Mouse (Mus musculus) kidney, postnatal 36 days (tissue): ENCODE results near the gene Tex19.1.
A peak's percentile ranks its signal among the peaks of the same experiment; 100 is the strongest.
"Not testable (repeated sequence)": the region's sequence is repeated elsewhere in the genome, so short reads cannot be mapped to it uniquely, and the experiment has no call there.

Experiments
- DNase-seq, 2 experiments: peaks; one replicate each; pipeline ENCODE4 v3.0.0; 2021 to 2022; ENCODE audit warnings: mixed read lengths in 2 of 2

Tex19.1 gene

DNA sequence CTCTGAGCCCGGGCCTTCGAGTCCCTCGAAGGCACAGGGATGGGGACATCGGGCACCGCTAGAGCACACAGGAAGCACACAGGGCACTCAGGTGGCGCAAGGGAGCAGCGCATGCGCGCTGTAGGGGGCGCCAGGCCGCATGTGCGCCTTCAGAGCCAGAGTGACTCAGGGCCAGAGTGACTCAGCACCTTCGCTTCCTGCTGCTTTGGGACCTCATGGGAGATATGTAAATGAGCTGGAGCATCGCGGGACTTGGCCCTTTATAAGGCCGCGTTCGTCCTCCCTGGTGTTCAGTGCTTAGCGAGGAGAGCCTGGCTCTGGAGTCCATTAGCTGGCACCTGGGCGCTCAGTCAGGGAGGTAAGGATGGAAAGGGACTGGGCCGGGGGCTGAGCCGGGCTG is at the start of gene Tex19.1:
TSS of gene Tex19.1 (plus strand) at position 279 of the 400 bp plus-strand sequence.
- DNase-seq = no peak

DNA sequence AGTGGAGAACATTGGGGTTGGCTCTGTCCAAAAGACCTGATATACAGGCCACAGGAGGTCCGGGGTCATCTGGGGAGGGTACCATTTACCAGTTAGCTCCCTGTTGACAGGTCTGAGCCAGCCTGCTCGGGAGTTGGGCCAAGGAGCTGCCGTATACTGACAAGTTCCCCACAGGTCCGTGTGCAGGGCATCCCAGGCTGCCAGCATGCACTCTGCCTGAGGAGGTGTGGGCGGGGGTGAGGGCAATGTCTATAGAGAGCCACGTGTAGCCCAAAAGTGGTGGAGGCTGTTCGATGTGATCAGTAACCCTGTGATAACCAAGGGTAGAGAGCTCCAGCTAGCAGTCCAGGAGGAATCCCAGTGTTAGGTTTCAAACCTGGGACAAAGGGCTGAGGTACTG is 46.2 kb upstream of the Tex19.1 start:
- peak; percentile 49 to 55 for DNase-seq

DNA sequence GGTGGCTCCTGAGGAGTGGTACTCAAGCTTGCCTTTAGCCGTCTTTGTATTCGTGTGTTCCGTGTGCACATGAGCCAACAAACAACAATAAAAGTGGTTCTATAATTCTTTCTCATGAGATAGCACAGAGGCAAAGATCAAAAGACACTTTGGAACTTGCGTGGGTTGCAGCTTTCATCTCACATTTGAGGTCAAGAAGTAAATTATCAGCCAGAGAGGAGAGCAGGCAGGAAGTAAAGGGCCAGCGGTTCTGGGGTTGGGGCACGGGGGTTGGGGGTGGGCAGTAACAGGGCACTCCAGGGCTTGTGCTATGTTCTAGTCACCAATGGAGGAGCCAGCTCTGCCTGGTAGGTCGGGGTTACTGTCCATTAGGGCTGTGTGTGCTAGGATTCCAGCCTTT is 45.3 kb upstream of the Tex19.1 start:
- peak; percentile 58 to 65 for DNase-seq

DNA sequence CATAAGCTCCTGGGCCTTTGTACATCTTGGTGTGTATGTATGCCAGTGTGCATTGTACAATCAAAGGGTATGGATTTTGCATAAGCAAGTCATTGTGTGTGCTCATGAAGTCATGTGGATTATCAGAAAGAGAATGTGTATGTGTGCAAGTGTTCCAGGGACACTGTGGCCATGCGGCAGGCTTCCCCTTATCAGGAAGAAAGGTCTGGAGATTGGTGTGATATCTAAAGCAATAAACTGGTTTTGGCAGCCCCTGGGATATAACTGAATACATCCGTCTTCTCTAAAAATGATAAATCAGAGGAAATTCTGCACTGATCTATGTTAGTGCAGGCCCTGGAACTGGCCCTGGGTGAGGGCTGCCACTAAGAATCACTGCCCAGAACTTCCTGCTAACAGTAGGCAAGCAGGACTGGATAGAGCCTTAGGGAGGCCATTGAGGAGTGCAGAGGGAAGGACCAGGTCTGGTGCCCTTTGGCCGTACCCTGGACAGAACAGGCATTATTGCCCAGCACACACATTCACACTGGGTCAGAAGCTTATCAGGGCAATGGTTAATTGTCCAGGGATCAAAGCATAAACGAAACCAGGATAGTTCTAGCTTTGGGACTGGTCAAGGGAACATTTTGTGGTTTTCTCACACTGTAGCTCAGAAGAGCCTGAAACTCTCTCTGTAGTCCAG is 44.7 kb upstream of the Tex19.1 start:
- DNase-seq = peak; percentile 59 to 66

DNA sequence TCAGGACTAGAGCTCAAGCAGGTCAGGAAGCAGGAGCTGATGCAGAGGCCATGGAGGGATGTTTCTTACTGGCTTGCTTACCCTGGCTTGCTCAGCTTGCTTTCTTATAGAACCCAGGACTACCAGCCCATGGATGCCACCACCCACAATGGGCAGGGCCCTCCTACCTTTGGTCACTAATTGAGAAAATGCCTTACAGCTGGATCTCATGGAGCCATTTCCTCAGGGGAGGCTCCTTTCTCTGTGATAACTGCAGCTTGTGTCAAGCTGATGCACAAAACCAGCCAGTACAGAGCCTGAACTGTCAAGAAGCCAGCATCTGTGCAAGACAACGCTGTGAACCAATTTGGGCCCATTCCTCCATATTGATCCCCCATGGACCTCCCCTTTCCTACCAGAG is 38.7 kb upstream of the Tex19.1 start:
- DNase-seq = not testable (repeated sequence)

DNA sequence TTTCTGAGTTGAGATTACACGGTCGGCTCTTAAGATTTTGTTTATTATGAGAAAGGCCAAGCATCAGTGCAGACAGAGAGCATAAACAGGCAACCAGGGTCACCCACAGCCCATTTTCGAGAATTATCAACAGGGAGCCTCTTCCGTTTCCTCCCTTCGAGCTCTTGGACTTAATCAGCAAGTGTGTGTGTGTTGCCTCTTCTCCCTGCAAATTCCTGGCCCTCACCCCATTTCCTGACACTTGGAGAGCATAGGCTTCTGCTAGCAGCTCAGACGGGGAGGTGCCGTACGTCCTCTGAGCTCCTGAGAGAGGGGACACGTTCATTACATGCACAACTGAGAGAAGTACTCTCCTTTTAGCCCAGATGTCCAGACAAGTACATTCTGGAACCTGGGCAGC is 37.9 kb upstream of the Tex19.1 start:
- DNase-seq = peak; percentile 31 to 56

DNA sequence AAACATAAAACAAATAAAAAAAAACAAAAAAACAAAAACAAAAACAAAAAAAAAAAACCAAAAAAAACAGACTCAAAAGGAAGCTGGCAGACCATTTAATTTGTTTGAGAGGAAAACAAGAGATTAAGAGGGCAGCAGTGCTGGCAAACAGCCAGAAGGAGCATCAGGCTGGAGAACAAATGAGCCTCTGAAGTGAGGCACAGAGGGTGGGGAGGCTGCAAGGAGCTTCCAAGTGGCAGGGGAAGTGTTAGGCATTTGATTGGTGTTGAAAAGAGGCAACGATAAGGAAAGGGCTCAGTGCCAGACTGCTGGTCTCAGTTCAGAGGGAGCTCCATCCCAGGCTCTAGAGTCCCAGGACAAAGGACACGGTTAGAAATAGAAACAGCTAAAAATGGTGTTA is 36.0 kb upstream of the Tex19.1 start:
- peak; percentile 74 to 80 for DNase-seq

DNA sequence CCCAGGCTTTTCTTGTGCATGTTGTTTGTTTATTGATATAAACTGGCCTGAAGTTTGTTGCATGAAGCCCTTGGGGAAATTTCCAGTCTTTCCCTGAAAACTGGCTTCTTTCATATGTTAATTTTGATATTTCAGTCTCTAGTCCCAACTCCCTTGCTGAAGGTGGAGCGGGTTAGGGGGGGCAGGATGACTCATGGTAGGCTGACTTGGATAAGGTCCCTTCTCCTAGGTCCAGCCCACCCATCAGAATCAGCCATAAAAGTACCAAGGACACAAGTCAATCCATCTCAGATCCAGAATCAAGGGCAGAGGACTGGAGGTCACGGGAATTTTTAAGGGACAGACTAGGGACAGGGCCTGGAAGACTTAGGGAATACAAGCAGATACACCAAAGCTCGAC is 34.9 kb upstream of the Tex19.1 start:
- no peak for DNase-seq

DNA sequence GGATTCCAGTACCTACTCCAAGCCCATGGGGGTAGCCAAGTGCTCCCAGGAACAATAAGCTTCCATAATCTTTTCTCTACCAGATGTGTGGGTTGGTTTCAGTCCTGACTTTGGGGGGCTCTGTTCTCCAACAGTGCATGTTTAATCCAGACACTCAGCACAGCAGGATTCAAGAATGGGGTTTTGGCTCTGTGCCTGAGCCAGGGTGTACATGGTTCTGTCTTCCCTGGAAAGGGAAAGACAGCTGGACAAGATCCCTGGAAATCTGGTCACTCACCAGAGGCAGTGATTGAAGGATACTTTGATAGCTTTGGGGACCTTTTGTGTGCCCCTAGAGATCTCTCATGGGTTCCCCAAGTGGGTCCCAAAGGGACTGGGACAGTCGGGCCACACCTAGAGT is 34.3 kb upstream of the Tex19.1 start:
- DNase-seq = no peak

DNA sequence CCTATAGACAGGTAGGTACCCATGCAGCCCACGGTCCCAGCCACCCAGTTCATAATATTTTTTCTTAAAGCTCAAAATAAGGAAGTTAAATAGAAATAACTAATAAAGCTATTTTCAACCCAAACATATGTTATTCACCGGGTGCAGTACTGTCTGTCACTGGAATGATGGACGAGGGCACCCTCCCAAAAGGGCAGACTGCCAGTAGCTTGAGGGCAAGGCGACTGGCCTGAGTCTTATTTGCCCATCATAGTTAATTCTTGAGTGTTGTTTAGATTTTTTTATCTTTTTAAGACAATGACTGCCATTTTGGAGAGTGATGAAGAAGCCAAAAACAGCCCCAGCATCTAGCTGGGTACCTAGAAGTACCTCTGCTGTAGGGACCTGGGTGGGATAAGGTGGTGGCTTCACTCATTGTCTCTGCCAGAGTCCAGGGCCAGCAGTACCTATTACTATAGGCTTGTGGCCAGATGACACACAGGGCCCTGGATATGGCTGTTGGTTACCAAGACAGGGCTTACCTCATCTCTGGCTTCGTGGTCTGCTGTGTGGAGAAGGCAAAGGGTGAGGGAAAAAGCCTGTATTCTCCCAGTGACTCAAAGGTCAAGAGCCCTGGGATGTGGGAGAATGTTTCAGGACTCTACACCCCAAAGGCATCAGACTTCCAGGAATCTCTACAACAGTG is 33.7 kb upstream of the Tex19.1 start:
- peak; percentile 50 to 70 for DNase-seq

DNA sequence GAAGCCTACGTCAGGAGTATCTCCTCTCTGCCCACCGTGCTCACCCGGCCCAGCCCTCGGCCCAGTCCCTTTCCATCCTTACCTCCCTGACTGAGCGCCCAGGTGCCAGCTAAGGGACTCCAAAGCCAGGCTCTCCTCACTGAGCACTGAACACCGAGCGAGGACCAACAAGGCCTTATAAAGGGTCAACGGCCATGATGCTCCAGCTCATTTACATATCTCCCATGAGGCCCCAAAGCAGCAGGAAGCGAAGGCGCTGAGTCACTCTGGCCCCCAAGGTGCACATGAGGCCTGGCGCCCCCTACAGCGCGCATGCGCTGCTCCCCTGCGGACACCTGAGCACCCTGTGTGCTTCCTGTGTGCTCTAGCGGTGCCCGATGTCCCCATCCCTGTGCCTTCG is 27.8 kb upstream of the Tex19.1 start:
- no peak for DNase-seq

DNA sequence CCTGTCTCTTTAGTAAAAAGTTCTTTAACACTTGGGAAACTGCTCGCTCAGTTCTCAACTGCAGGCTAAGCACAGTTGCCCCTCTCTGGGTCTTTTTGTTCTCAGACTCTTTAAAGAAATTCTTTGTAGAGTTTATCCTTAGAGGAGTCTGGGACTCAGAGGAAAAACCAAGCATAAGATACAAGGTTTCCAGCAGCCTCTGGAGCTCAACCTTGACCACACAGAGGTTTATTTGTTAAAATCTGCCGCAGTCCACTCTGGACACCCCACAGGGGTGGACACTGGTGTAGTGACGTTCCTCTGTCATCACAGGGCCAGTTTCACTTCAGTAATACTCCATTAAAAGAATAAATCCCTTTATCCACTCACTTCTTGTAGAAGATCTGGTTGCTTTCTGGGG is 27.4 kb upstream of the Tex19.1 start, which contains the start of gene Tex19.2:
TSS of gene Tex19.2 (minus strand) at position 101 of the 400 bp plus-strand sequence.
- no peak for DNase-seq

DNA sequence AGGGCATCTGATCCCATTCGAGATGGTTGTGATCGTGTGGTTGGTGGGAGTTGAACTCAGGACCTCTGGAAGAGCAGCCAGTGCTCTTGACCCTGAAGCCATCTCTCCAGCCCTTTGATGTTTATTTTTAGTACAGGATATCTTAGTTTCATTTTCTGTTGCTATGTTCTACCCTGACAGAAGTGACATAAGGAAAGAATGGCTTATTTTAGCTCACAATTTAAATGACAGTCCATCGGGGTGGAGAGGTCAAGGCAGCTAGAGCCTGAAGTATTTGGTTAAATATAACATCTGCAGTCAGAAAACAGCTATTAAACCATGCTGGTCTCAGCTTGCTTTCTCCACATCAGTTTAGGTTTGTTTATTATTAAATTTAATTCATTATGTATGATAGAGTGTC is 24.8 kb upstream of the Tex19.1 start:
- DNase-seq = no peak

DNA sequence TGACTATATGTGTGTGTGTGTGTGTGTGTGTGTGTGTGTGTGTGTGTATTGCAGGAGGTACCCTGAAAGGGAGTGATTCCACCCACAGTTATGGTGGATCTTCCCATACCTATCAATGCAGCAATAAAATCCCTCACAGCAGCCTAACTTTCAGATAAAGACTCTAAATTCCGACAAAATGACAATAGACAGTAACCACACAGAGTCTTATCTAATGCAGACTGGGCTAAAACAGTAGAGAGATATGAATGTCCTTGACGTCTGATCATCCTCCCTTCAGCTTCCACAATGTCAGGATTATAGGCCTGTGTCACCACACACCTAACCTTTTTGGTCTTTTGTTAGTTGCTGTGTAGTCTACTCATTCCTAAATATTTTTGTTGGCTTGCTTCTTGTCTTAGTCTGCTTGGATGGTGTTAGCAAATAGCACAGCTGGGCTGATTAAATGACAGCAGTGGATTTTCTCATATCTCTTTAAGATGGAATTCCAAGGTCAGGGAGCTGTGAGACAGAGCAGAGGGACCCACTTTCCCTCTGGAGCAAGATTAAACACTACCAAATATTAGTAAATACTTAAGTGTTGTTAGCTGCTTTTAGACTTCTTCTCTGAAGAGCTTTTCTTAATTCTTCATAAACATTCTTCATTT is 23.8 kb upstream of the Tex19.1 start:
- DNase-seq = no peak

DNA sequence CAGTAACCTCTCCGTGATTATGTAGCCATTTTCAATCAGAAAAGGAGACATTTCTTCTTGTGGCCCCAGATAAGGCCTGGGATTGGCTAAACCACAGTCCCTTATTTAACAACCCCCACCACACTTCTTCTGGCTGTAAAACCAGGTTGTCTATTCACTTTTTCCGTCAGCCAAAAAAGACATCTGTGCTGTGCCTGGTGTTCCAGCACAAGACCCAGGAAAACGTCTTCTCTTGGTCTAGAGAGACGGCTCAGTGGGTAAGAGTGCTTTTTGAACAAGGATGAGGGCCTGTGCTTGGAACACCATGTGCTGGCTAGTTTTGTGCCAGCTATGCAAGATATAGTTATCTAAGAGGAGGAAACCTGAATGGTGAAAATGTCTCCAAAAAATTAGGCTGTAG is 22.5 kb upstream of the Tex19.1 start:
- no peak for DNase-seq

DNA sequence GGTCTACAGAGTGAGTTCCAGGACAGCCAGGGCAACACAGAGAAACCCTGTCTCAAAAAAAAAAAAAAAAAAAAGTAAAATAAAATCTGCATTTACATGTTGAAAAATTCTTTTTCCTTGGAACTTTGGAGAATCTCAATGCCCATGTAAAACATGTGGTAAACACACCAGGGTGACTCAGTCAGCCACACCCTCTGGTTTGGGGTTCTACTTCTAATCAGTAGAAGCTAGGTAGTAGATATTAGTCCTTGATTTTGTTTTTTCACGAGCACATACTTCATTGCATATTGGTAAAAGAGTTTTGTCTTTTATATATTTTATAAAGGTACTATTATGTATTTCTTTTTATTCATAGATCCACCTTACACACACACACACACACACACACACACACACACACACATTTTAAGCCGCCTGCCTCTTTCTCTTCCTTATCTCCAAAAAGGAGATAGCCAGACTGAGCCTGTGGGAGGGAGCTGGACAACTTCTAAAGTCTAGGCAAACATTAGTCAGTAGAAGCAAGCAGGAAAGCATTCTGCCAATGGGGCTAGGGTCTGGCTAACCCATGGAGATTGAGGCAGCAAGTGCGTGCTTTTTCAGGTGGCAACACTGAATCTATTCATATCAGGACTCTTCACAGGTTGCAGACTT is 20.3 kb upstream of the Tex19.1 start:
- no peak for DNase-seq

DNA sequence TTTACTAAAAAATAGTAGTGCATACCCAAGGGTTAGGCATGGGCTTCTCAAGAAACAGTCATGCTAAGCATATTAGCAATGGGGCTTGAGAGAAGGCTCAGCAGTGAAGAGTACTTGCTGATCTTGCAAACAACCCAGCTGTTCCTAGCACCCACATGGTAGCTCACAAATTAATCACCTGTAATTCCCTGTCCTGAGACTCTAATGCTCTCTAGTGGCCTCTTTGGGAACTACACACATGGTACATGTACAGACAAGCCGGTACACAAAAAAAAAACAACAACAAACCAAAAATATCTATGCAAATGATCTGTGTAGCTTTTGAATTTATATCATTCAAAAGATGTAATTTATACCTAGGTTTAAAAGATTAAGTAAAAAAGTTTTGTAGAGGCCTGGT is 19.5 kb upstream of the Tex19.1 start:
- DNase-seq = peak in 1 of 2 experiments; percentile 40

DNA sequence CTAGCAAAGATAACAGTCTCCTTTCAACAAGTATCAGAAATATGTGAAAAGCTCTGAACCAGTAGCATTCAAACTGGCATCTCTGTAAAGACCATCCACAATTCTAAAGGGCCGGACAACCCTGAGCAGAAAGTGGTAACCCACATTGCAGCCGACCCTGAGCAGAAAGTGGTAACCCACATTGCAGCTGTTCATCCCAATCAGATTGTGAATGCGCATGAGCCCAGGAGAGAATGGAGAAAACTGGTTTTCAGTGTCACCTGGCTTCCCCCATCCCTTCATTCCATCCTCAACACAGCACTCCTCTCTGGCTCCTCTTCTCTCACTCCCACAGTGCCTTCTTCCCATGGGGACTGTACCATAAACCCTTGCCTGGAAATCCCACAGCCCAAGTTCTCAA is 18.5 kb upstream of the Tex19.1 start:
- DNase-seq = no peak

DNA sequence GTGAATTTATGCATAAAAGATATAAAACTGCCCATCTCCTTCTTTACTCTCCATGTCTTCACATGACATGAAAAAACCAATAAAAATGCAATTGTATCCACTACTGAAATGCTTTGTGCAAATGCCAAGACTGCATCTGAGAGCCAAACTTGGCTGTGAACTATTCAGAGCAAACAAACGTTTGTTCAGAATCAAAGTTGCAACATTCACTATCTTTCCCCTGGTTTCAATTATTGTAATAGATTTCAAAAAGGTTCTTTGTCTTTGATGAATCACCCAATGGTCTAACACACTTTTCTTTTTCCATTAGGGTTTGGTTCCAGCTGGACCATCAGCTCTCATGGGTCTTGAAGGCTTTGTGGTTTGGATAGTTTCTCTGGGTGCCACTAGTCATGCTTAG is 16.3 kb upstream of the Tex19.1 start:
- DNase-seq = no peak

DNA sequence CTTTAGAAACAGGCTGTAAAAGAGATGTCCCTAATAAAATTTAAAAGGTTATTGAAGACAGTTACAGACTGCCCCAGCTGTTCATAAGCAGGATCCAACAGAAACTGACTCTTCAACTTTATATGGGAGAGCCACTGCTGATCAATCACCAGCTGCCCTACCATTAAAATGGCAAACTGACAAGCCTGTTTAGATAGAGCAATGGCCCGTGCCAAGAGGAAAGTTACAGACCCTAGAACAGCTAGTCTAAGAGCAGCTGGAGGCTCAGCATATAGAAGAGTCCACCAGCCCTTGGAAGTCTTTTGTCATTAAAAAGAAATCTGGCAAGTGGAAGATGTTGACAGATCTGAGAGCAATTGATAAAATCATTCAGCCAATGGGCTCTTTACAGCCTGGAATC is 11.3 kb upstream of the Tex19.1 start:
- DNase-seq = no peak

DNA sequence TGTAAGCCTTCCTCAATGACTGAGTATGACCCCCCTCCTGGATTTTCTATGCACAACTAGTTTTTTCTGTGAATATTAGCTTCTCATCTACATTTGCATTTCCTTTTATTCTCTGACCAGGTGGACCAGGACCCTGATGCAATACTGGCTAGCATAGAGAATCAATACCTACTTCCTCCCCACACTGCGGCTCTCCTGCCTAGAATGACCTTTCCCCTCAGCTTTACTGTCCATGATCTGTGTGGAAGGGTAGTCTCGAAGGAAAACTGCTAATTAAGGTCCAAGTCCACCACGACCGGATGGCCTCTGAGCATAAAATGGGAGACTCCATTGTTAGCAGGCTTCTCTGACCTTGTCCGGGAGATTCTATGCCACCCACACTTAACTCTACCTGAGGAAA is 8.3 kb upstream of the Tex19.1 start:
- no peak for DNase-seq

DNA sequence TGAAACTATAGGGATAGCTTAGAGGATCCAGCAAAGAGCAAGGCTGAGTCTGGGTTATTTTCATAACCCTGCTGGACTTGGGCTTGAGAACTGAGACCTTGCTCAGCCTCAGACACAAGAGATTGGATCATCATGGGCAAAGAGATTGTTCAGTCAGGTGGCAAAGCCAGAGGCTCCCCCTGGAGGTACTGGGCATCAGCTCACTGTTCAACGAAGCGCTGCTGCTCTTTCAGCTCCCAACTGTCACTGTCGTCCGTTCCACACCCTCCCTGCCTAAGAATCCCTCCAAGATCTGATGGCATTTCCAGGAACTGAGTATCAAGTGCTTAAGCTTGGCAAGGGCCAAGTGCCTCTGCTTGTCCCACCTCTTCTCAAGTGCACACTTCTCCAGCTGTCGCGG is 7.2 kb upstream of the Tex19.1 start:
- peak; percentile 28 to 54 for DNase-seq

DNA sequence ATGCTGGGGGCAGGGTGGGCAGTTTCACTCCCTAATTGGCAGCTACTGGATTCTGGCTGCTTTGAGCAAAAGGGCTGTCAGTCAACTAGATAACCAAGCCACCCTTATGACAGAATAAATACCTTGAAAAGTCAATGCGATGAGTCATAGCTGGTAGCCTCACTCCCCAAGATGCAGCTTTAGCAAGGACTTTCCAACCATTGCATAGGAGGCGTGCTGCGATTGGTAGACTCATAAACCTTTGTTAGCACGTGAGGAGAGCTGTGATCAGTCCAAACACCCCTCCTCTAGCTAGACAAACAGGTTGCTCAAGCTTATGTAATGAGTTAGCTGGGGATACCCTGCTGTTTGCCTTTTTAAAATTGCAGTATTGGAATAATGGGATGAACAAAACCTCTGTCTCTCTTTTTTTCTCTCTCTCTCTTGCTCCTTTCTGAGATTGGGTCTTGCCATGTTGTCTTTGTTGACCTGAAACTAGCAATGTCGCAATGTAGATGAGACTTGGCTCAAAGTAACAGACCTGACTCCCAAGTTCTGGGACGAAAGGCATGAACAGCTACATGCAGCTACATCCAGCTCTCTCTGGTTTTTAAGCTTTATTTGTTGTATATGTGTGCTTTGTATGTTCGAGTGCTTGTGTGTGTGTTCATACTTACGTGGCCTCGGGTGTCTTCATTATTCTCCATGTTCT is 2.5 kb upstream of the Tex19.1 start:
- no peak for DNase-seq
